Mouse (Mus musculus): ENCODE data around the gene Tmem255b. TPM values are rescaled to one million over a fixed set of nuclear protein-coding genes. Genes with fewer than 3 reads are reported as not detected.

The Tmem255b gene
- polyA plus RNA-seq, 1 experiment from 2014 or later: not detected

DNA sequence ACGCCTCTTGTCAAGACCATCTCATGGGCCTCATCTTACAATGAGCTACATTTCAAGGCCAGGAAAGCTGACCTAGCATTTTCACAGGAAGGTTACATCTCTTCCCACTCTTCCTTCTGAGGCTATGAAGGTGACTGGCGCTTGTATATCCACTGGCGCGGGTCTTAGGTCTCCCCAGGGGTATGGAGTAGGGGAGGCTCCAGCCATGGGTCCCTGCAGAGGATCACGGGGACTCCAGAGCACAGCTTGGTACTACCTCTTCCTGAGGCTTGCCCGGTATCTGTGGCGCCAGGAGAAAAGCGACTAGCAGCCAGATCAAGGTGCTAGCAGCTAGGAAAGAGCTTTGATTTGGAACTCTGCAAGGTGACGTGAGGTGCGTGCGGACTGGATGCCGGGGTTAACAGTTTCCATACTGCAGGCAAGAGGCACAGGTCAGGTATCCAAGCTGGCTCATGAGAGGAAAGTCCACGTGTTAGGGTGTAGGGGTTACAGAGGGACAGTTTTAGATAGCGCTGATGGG is 56.6 kb downstream of the Tmem255b start:
- WGBS (ENCODE audit: insufficient replicate concordance): 75% methylated on average over 14 of the region's 14 CpGs
- no peak overlapping the region for H3K9ac ChIP-seq (replicated peaks)
- no peak overlapping the region for H3K4me3 ChIP-seq (ENCODE audit: low read depth, low read length)
- TF ChIP-seq EP300 (IDR thresholded peaks at IDR 0.05; ENCODE audit: low read depth): no peak
- no peak for DNase-seq
- no peaks in the 10 kb centered on the region; the same call in 1 of the 2 replicates for H3K4me1 ChIP-seq (ENCODE audit: insufficient read depth)
- H3K9me3 ChIP-seq (ENCODE audit: low read length): no peaks in the 10 kb centered on the region
- H3K4me2 ChIP-seq (ENCODE audit: low read depth, low read length): no peak overlapping the region
- ATAC-seq: no peak
- peaks cover 32% of the 10 kb centered on the region for H3K27me3 ChIP-seq (ENCODE audit: insufficient read depth, low read length)
- H3K36me3 ChIP-seq (replicated peaks; ENCODE audit: insufficient read depth, low read length): no peaks in the 10 kb centered on the region
- no peak overlapping the region for H3K27ac ChIP-seq (ENCODE audit: low read depth)

DNA sequence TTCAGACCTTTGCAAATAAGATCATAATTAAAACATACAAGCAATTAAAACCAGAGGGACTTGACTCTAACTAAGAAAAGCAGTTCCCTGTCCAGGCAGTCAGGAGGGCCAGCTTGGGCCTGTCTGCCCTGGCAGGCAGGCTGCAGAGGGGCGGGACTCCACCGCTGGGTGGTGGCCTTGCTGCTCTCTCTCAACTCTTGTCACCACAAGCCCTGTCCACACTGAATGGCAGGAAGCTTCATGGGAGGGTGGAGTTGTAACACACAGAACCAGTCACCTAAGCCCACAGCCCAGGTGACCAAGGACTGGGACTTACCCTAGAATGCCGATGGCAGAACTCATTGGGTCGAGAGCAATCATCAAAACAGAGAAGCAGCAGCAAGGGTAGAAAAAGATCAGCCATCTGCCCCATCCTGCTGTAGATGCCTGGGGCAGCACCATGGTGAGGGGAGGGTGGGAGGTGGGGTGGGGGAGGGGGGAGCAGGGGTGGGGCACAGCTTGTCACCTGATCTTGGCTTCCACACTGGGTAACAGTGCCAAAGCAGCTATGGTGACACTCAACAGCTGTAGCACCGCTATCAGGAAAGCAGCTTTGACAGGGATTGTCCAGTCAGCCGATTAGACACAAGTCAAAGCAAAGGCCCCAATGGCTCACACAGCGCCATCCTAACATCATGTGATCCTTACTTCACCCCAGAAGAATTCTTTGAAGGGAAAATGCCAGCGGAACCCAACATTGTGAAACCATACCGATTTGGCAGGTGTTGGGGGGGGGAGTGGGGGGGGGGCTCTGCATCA is 57.4 kb downstream of the Tmem255b start:
- Histone ChIP-seq H3K9ac (replicated peaks) (no peak overlapping the region), H3K4me1 (ENCODE audit: insufficient read depth) (no peaks in the 10 kb centered on the region; the same call in 1 of the 2 replicates), H3K36me3 (replicated peaks; ENCODE audit: insufficient read depth, low read length) (no peaks in the 10 kb centered on the region), H3K4me3 (ENCODE audit: low read depth, low read length) (no peak overlapping the region), H3K27ac (ENCODE audit: low read depth) (no peak overlapping the region), H3K27me3 (ENCODE audit: insufficient read depth, low read length) (peaks cover 32% of the 10 kb centered on the region), H3K4me2 (ENCODE audit: low read depth, low read length) (no peak overlapping the region), H3K9me3 (ENCODE audit: low read length) (no peaks in the 10 kb centered on the region)
- ATAC-seq (peak; percentile 31; the same call in 1 of the 2 replicates), DNase-seq (no peak)
- no peak for TF ChIP-seq EP300 (IDR thresholded peaks at IDR 0.05; ENCODE audit: low read depth)
- TF ChIP-seq CTCF (IDR thresholded peaks at IDR 0.05; ENCODE audit: low read depth): no peak
- WGBS (ENCODE audit: insufficient replicate concordance): 51% methylated on average over 9 of the region's 9 CpGs

DNA sequence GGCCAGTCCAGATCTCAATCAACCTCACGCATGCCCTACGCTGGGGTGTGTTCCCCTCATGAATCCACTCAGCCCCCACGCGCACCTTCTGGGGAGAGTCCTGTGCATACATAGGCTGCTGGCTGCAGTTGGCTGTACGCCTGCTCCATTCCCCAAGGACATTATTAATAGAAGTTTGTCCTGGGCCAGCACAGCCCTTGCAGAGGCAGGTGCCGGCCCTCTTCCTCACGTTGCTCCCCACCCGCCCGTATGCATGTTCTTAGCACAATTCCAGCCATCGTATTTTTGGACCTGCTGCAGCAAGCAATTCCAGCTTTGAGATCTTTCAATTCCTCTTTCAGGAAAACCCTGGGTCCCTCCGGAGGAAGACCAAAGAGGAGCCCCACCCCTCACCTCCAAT is 58.0 kb downstream of the Tmem255b start:
- ATAC-seq (peak; percentile 11; the same call in 1 of the 2 replicates), DNase-seq (no peak)

DNA sequence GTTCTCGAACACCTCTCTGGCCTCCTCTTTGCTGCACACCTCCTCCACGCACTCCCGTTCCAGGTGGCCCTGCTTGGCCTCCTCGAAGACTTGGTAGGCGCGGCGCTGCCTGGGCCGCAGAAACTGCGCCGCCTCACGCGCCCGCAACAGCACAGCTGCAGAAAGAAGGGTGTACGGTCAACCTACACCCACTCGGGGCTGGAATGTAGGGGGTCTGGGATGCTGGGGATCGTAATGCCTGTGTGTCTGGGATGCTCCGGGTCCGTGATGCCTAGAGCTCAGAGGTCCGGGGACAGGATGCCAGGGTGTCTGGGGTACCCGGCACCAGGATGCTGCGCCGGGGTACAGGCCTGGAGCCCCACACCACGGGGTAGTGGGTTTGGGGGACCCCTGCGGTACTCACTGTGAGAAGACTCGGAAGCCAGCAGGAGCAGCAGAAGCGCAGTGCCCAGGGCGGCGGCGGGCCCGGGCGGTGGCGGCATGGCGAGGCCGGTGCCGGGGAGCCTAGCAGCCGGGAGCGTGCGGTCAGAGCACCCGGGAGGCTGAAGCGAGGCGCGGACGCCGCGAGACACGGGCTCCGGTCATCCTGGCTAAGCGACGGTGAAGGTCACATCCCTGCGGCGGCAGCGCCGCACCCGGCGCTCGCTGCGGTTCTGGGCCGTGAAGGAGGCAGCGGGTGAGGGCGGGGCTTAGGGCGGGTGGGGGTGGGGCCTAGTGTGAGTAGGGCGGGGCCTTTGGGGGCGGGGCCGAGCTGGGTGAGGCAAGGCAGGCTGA is 59.1 kb downstream of the Tmem255b start, which contains the start of gene Gas6:
Gas6 (minus strand) TSS at position 633 of the 774 bp plus-strand sequence.
- Histone ChIP-seq H3K9me3 (ENCODE audit: low read length) (no peaks in the 10 kb centered on the region), H3K9ac (replicated peaks) (0 out of 2 replicates have a peak within 1 kb of the TSS, but pooled peaks have one; percentile 31), H3K36me3 (replicated peaks; ENCODE audit: insufficient read depth, low read length) (no peaks in the 10 kb centered on the region), H3K4me1 (ENCODE audit: insufficient read depth) (no peaks in the 10 kb centered on the region; the same call in 1 of the 2 replicates), H3K4me2 (ENCODE audit: low read depth, low read length) (peak within 1 kb of the TSS; percentile 63), H3K4me3 (ENCODE audit: low read depth, low read length) (peak within 1 kb of the TSS; percentile 42), H3K27me3 (ENCODE audit: insufficient read depth, low read length) (peaks cover 32% of the 10 kb centered on the region), H3K27ac (ENCODE audit: low read depth) (no peak within 1 kb of the TSS)
- ATAC-seq (peak; percentile 69), DNase-seq (peak; percentile 79)
- TF ChIP-seq CTCF (IDR thresholded peaks at IDR 0.05; ENCODE audit: low read depth) (no peak), EP300 (IDR thresholded peaks at IDR 0.05; ENCODE audit: low read depth) (no peak)
- WGBS (ENCODE audit: insufficient replicate concordance): 4% methylated on average over 56 of the region's 64 CpGs

More for the DNA sequence above, 58.0 kb downstream of the Tmem255b start:
- Histone ChIP-seq H3K9me3 (ENCODE audit: low read length) (no peaks in the 10 kb centered on the region), H3K4me1 (ENCODE audit: insufficient read depth) (no peaks in the 10 kb centered on the region; the same call in 1 of the 2 replicates), H3K27me3 (ENCODE audit: insufficient read depth, low read length) (peaks cover 32% of the 10 kb centered on the region), H3K4me2 (ENCODE audit: low read depth, low read length) (no peak overlapping the region), H3K4me3 (ENCODE audit: low read depth, low read length) (no peak overlapping the region), H3K36me3 (replicated peaks; ENCODE audit: insufficient read depth, low read length) (no peaks in the 10 kb centered on the region), H3K9ac (replicated peaks) (no peak overlapping the region), H3K27ac (ENCODE audit: low read depth) (no peak overlapping the region)
- WGBS (ENCODE audit: insufficient replicate concordance): 57% methylated on average over 11 of the region's 11 CpGs
- TF ChIP-seq EP300 (IDR thresholded peaks at IDR 0.05; ENCODE audit: low read depth) (no peak), CTCF (IDR thresholded peaks at IDR 0.05; ENCODE audit: low read depth) (no peak)

DNA sequence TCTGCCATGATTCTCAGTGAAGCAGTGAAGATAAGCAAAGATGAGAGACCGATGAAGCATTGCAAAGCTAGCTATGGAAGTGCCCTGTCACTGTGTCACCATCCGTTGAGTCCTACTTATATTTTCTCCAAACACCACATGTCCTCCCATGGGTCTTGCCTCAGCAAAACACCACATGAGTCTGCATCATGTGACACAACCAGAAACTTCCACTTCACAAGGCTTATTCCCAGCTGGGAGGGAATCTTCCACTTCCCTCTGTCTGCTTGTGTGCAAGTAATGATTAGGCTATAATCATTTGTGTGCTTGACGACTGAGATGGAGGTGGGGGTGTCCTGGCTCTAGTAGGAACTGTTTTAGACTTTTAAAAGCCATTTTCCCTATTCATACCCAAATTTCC is 66.2 kb downstream of the Tmem255b start:
- WGBS (ENCODE audit: insufficient replicate concordance): 56% methylated on average over 3 of the region's 3 CpGs
- no peak for ATAC-seq

More for the DNA sequence above, 66.2 kb downstream of the Tmem255b start:
- Histone ChIP-seq H3K9me3 (ENCODE audit: low read length) (no peaks in the 10 kb centered on the region), H3K4me2 (ENCODE audit: low read depth, low read length) (no peak overlapping the region), H3K36me3 (replicated peaks; ENCODE audit: insufficient read depth, low read length) (no peaks in the 10 kb centered on the region), H3K27ac (ENCODE audit: low read depth) (no peak overlapping the region), H3K4me1 (ENCODE audit: insufficient read depth) (peaks cover 2% of the 10 kb centered on the region; the same call in 1 of the 2 replicates), H3K27me3 (ENCODE audit: insufficient read depth, low read length) (no peaks in the 10 kb centered on the region), H3K4me3 (ENCODE audit: low read depth, low read length) (no peak overlapping the region), H3K9ac (replicated peaks) (no peak overlapping the region)
- no peak for DNase-seq
- TF ChIP-seq CTCF (IDR thresholded peaks at IDR 0.05; ENCODE audit: low read depth): no peak
- TF ChIP-seq EP300 (IDR thresholded peaks at IDR 0.05; ENCODE audit: low read depth): no peak

Data from liver, postnatal 0 days (tissue).